Mouse (Mus musculus): ENCODE measurements around the gene Csnk1e. TPM values are rescaled to one million over a fixed set of nuclear protein-coding genes. Genes with fewer than 3 reads are reported as not detected.

Csnk1e gene
- polyA plus RNA-seq, 1 experiment: 25.9 TPM

GRCm38 (mm10) chr15:79402836-79403762, 52.3 kb downstream of the Csnk1e start, which contains the start of gene Tmem184b:
TSS of gene Tmem184b (minus strand) at chr15:79403569.
- peak within 1 kb of the TSS; percentile 73 for H3K4me3 ChIP-seq (ENCODE audit: low read depth, low read length)
- peaks cover 10% of the 10 kb centered on the region for H3K4me1 ChIP-seq (ENCODE audit: control insufficient read depth, insufficient read depth, insufficient read length, low read length)
- H3K27ac ChIP-seq (ENCODE audit: insufficient read depth, low read depth, low read length): peak within 1 kb of the TSS; percentile 70
- H3K27me3 ChIP-seq (ENCODE audit: control insufficient read depth, insufficient read depth, low read length): no peaks in the 10 kb centered on the region
- no peaks in the 10 kb centered on the region for H3K36me3 ChIP-seq (ENCODE audit: control insufficient read depth, insufficient read depth, low read length)
- WGBS: under 1% methylated on average over 89 of the region's 90 CpGs
- TF ChIP-seq POLR2A (IDR thresholded peaks at IDR 0.05; ENCODE audit: low read depth, low read length) (peak; percentile 56), CTCF (IDR thresholded peaks at IDR 0.05; ENCODE audit: extremely low read depth, insufficient read length, insufficient replicate concordance, low read depth, low read length) (no peak)

- Histone ChIP-seq H3K36me3 (ENCODE audit: control insufficient read depth, insufficient read depth, low read length) (no peaks in the 10 kb centered on the region), H3K4me1 (ENCODE audit: control insufficient read depth, insufficient read depth, insufficient read length, low read length) (peaks cover 10% of the 10 kb centered on the region), H3K4me3 (ENCODE audit: low read depth, low read length) (peak overlapping the region; percentile 73), H3K27me3 (ENCODE audit: control insufficient read depth, insufficient read depth, low read length) (no peaks in the 10 kb centered on the region), H3K27ac (ENCODE audit: insufficient read depth, low read depth, low read length) (no peak overlapping the region)
- WGBS: 31% methylated on average over 5 of the region's 5 CpGs
- TF ChIP-seq CTCF (IDR thresholded peaks at IDR 0.05; ENCODE audit: extremely low read depth, insufficient read length, insufficient replicate concordance, low read depth, low read length) (no peak), POLR2A (IDR thresholded peaks at IDR 0.05; ENCODE audit: low read depth, low read length) (no peak)
Observed at GRCm38 (mm10) chr15:79402176-79402575, 53.2 kb downstream of the Csnk1e start.

GRCm38 (mm10) chr15:79400975-79401365, 54.4 kb downstream of the Csnk1e start:
- H3K4me3 ChIP-seq (ENCODE audit: low read depth, low read length): no peak overlapping the region
- WGBS: 86% methylated on average over 7 of the region's 7 CpGs
- TF ChIP-seq CTCF (IDR thresholded peaks at IDR 0.05; ENCODE audit: extremely low read depth, insufficient read length, insufficient replicate concordance, low read depth, low read length) (no peak), POLR2A (IDR thresholded peaks at IDR 0.05; ENCODE audit: low read depth, low read length) (no peak)
- H3K27me3 ChIP-seq (ENCODE audit: control insufficient read depth, insufficient read depth, low read length): no peaks in the 10 kb centered on the region
- peaks cover 10% of the 10 kb centered on the region for H3K4me1 ChIP-seq (ENCODE audit: control insufficient read depth, insufficient read depth, insufficient read length, low read length)
- H3K36me3 ChIP-seq (ENCODE audit: control insufficient read depth, insufficient read depth, low read length): no peaks in the 10 kb centered on the region
- H3K27ac ChIP-seq (ENCODE audit: insufficient read depth, low read depth, low read length): 0 out of 2 replicates have a peak overlapping the region, but pooled peaks have one; percentile 3

- TF ChIP-seq POLR2A (IDR thresholded peaks at IDR 0.05; ENCODE audit: low read depth, low read length): no peak
- TF ChIP-seq CTCF (IDR thresholded peaks at IDR 0.05; ENCODE audit: extremely low read depth, insufficient read length, insufficient replicate concordance, low read depth, low read length): no peak
- peaks cover 10% of the 10 kb centered on the region for H3K4me1 ChIP-seq (ENCODE audit: control insufficient read depth, insufficient read depth, insufficient read length, low read length)
- no peak overlapping the region for H3K4me3 ChIP-seq (ENCODE audit: low read depth, low read length)
- H3K27ac ChIP-seq (ENCODE audit: insufficient read depth, low read depth, low read length): 0 out of 2 replicates have a peak overlapping the region, but pooled peaks have one; percentile 3
- no peaks in the 10 kb centered on the region for H3K36me3 ChIP-seq (ENCODE audit: control insufficient read depth, insufficient read depth, low read length)
- no peaks in the 10 kb centered on the region for H3K27me3 ChIP-seq (ENCODE audit: control insufficient read depth, insufficient read depth, low read length)
- WGBS: 65% methylated on average over 6 of the region's 6 CpGs
Observed at GRCm38 (mm10) chr15:79400134-79400974, 55.0 kb downstream of the Csnk1e start.

GRCm38 (mm10) chr15:79399231-79400052, 55.9 kb downstream of the Csnk1e start:
- H3K4me1 ChIP-seq (ENCODE audit: control insufficient read depth, insufficient read depth, insufficient read length, low read length): peaks cover 10% of the 10 kb centered on the region
- no peak overlapping the region for H3K27ac ChIP-seq (ENCODE audit: insufficient read depth, low read depth, low read length)
- WGBS: 78% methylated on average over 14 of the region's 14 CpGs
- no peaks in the 10 kb centered on the region for H3K36me3 ChIP-seq (ENCODE audit: control insufficient read depth, insufficient read depth, low read length)
- H3K4me3 ChIP-seq (ENCODE audit: low read depth, low read length): no peak overlapping the region
- TF ChIP-seq CTCF (IDR thresholded peaks at IDR 0.05; ENCODE audit: extremely low read depth, insufficient read length, insufficient replicate concordance, low read depth, low read length) (no peak), POLR2A (IDR thresholded peaks at IDR 0.05; ENCODE audit: low read depth, low read length) (no peak)
- H3K27me3 ChIP-seq (ENCODE audit: control insufficient read depth, insufficient read depth, low read length): no peaks in the 10 kb centered on the region

GRCm38 (mm10) chr15:79396736-79397135, 58.6 kb downstream of the Csnk1e start:
- no peaks in the 10 kb centered on the region for H3K36me3 ChIP-seq (ENCODE audit: control insufficient read depth, insufficient read depth, low read length)
- H3K27me3 ChIP-seq (ENCODE audit: control insufficient read depth, insufficient read depth, low read length): no peaks in the 10 kb centered on the region
- TF ChIP-seq CTCF (IDR thresholded peaks at IDR 0.05; ENCODE audit: extremely low read depth, insufficient read length, insufficient replicate concordance, low read depth, low read length) (peak; percentile 17; the same call in 1 of the 2 replicates), POLR2A (IDR thresholded peaks at IDR 0.05; ENCODE audit: low read depth, low read length) (no peak)
- peak overlapping the region; percentile 37 for H3K4me3 ChIP-seq (ENCODE audit: low read depth, low read length)
- 0 out of 2 replicates have a peak overlapping the region, but pooled peaks have one; percentile 4 for H3K27ac ChIP-seq (ENCODE audit: insufficient read depth, low read depth, low read length)
- 81% methylated on average over 11 of the region's 11 CpGs for WGBS
- peaks cover 20% of the 10 kb centered on the region for H3K4me1 ChIP-seq (ENCODE audit: control insufficient read depth, insufficient read depth, insufficient read length, low read length)
